Mouse (Mus musculus) urinary bladder, postnatal 36 days (tissue): ENCODE results near the gene Mrpl4.

ENCODE experiments used
- DNase-seq, 2 experiments: peaks; one replicate each; pipeline ENCODE4 v3.0.0; 2022; ENCODE audit warnings: low spot score in 2 of 2, mixed read lengths in 1 of 2

The Mrpl4 gene

DNA sequence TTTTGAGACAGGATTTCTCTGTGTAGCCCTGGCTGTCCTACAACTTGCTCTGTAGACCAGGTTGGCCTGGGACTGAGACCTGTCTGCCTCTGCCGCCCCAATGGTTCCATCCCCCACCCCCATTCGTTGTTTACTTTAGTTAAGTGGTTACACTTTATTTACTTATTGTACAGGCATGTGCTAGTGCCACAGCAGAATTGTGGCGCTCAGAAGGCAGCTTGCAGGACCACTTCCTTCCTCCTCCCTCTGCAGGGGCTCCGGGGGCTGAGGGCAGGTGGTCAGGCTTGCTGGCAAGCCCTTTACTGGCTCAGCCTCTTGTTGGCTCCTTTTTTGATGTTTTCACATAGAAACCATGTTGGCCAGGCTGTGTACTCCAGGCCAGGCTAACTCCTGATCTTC, 14.6 kb downstream of the Mrpl4 start:
- no peak for DNase-seq

DNA sequence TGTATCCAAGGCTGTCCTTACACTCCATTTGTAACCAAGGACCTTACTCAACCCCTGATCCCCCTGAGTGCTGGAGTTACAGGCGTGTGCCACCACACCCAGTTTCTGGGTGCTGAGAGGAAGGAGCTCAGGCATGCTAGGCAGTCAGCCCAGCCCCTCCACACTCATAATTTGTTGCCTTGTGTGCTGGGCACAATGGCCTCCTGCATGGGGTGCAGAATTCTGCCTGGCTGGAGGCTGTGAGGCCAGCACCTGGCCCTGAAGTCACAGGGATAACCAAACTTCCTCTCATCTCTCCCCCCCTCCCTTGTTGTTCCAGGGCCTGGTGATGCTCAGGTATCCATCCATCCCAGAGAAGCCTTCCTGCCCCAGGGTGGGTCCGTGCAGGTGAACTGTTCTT, 16.1 kb downstream of the Mrpl4 start:
- DNase-seq, result no peak

DNA sequence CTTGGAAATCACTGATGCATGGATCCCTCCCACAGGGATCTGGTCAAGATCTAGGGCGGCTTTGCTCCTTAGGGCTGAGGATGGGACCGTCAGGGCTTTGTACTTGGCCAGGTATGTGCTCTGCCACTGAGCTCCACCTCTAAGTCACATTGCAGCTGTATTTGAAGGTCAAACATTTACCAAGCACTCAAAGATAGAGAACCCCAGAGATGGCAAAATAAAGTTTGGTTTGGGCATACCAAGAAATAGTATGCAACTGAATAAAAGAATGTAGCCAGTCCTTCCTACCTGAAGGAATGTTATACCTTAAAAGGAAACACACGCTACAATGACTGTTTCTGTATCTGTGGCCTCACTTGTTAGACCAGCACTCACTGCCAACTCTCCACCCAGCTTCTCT, 18.8 kb downstream of the Mrpl4 start:
- no peak for DNase-seq

DNA sequence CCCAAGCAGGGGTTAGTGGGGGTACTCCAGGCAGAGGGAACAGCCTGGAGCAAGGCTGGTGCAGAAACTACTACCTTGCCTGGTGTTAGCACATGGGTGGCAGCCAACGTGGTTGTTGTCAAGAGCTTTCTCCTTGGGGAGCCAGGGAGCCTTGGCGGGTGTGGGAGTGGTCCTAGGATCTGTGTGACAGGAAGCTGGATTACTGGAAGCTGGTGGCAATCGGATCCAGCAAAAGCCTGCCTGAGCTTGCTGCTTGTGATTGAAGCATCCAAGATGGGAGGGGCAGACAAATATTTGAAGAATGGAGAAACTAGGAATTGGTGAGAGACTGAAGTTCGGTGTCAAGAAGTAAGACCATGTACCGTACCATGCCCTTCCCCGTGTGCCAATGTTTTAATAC, 19.8 kb downstream of the Mrpl4 start:
- DNase-seq, result no peak

DNA sequence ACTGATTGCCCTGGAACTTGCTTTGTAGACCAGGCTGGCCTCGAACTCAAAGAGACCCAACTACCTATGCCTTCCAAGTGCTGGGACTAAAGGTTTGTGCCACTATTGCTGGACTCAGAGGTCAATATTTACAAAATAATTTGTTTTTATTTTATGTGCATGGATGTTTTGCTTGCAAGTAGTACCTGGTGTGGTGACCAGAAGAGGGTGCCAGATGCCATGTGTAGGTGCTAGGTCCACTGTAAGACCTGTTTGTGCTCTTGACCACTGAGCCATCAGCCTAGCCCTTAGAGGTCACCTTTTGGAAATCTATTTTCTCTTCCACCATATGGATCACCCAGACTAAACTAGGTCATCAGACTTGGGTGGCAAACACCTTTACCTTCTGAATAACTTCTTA, 20.2 kb downstream of the Mrpl4 start:
- DNase-seq, result no peak

DNA sequence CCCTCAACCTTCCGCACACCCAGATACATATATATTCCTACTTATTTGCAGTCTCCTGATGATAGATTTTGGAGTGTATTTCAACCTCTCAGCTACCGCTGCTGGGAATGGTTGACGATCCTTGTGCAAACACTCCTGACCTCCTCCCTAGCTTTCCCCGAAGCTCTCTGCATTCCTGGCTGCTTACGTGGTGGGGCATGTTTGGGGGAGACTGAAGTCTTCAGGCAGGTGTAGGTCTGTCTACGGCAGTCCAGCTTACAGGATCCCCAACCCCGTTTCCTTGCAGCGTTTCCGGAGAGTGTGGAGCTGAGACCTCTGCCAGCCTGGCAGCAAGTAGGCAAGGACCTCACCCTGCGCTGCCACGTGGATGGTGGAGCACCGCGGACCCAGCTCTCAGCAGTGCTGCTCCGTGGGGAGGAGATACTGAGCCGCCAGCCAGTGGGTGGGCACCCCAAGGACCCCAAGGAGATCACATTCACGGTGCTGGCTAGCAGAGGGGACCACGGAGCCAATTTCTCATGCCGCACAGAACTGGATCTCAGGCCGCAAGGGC, 22.8 kb downstream of the Mrpl4 start:
- DNase-seq, result no peak

DNA sequence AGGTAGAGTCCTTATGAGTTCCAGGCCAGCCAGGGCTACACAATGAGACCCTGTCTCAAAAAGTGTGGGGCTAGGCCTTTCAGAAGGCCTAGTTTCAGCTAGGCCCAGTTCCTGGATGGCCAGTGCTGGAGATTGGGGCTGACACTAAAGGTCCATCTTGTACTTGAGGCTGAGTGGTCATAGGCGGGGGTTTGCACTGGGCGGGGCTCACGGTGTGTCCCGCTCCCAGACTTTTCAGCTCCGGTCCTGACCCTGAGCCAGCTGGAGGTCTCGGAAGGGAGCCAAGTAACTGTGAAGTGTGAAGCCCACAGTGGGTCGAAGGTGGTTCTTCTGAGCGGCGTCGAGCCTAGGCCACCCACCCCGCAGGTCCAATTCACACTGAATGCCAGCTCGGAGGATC, 24.3 kb downstream of the Mrpl4 start:
- no peak for DNase-seq

DNA sequence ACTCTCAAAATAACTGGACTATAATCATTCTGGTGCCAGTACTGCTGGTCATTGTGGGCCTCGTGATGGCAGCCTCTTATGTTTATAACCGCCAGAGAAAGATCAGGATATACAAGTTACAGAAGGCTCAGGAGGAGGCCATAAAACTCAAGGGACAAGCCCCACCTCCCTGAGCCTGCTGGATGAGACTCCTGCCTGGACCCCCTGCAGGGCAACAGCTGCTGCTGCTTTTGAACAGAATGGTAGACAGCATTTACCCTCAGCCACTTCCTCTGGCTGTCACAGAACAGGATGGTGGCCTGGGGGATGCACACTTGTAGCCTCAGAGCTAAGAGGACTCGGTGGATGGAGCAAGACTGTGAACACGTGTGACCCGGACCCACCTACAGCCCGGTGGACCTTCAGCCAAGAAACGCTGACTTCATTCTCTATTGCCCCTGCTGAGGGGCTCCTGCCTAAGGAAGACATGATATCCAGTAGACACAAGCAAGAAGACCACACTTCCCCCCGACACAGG, 25.3 kb downstream of the Mrpl4 start:
- DNase-seq, result no peak

DNA sequence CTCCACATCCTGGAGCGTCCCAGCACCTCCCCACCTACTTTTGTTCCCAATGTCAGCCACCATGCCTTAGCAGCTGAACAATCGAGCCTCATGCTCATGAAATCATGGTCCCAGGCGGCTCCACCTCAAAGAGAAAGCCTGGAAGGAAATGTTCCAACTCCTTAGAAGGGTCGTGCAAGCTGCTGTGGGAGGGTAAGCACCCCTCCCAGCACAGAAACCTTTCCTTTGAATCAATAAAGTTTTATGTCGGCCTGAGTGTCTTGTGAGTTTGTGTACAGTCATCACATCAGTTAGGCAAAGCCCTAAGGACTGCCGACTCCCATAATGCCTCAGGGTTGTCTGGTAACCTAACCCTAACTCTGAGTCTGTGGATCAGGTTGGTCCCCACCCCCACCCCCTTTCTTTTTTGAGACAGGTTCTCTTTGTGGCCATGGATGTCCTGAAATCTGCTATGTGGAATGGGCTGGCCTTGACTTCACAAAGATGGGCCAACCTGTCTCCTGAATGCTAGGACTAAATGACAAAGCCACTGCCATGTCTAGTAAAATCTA, 26.1 kb downstream of the Mrpl4 start:
- DNase-seq, result no peak

DNA sequence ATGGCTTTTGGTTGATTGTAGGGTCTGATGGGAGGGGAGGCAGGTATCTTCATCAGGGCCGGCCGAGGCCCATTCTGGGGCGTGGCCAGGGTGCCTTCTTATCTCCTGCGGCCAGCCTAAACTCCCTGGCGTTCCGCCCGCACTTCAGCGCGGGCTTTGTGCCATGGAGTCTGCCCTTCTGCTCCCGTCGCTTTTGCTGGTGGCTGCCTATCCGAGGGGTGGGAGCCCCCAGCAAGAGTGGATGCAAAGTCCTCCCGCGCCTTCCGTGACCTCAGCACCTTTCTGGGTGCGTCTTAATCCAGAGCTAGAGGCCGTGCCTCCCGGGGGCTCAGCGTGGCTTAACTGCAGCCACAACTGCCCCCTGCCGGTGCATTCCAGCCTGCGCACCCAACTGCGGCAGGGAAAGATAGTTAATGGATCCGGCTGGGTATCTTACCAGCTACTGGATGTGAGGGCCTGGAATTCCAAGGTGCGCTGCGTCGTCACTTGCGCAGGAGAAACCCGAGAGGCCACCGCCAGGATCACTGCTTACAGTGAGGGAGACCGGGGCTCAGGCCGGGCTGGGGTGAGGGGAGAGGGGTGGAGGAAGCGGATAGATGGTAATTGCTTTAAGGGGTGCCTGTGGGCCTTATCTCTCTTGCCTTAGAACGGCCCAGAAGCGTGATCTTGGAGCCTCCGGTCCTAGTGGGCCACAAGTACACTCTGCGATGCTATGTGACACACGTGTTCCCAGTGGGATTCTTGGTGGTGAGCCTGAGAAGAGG, 26.9 kb downstream of the Mrpl4 start, which contains the start of gene Icam4:
Icam4 (plus strand) TSS at position 83 of the 764 bp plus-strand sequence.
- DNase-seq, result peak; percentile 75 to 85

DNA sequence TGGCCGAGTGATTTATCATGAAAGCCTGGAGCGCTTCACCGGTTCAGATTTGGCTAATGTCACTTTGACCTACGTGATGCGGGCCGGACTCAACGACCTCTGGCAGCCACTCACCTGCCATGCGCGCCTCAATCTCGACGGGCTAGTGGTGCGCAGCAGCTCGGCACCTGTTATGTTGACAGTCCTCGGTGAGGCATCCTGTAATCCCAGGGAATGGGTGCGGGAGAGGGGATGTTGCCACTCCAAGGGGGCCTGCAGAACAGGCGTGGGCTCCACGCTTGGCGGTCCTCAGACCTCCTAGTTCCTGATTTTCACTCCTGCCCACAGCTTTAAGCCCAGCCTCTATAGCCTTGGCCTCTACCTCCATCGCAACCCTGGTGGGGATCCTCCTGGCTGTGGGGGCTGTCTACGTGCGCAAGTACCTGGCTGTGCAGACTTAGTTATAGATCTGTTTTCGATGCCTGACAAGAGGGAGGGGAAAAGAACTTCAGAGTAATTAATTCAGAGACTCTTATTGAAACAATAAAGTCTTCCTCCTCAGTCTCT, 27.6 kb downstream of the Mrpl4 start:
- no peak for DNase-seq

DNA sequence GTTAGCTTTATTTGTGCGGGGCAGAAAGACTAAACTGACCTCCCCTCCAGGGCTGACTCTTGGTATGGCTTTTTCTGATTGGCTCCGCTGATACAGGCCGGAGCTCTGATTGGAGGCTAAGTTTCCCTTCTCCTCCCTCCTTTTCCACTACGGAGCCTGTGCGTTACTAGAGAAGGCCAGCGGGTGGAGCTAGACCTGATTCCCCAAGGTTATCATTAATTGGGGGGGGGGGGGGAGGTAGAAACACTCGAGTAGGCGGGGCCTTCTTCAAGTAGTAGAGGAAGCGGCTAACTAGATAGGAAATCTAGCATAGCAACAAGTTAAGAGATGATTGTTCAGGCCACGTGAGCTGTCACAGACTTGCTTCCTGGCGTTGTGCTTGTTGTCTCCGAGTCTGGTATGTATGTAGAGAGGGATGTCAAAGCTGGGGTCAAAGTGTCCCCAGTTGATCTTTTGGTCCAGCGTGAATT, 28.3 kb downstream of the Mrpl4 start:
- DNase-seq, result peak; percentile 69 to 89

DNA sequence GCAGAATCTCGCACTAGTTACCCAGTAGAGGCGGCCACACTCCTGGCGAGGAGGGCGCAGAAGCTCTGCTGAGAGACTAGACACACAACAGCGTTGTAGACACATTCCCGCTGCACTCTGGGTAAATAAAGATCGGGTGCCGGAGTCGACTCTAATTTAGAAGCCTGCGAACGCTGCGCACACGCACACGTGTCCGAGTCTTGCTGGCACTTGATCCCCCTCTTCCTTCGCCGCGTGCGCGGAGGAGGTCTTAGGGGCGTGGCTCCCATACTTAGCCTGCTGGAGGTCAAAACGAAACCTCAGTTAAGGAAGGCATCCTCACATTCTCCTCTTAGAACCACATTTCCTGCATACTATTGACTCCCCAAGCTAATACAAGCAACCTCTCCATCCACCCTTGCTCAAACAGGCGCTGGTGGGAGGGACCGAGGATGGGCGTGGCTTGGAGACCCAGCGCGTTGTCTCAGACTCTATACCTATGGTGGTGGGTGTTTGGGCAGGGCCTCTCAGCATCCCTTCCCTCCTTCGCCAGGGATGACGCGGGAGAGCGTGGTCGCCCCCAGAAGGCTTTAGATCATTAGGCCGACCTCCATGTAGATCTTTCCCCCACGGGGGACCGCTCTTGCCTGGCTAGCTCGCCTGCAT, 28.8 kb downstream of the Mrpl4 start:
- DNase-seq, result peak in 1 of 2 experiments; percentile 58

DNA sequence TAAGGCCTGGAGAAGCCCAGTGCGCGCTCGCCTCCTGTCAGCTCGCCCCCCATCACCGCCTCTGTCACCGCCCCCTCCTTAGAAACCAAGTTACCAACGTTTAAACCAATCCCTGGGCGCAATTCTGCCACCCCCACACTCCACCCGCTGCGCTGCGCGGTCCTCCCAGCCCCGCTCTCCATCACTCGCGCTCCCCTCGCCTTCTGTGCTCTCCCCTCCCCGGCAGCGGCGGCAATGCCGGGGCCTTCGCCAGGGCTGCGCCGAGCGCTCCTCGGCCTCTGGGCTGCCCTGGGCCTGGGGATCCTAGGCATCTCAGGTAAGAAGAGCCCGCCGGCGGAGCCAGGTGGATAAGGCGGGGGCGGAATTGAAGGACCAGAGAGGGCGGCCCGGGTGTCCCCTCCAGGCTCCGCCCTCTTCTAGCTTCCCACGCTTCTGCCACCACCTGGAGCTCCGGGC, 29.4 kb downstream of the Mrpl4 start, which contains the start of gene Icam5:
Icam5 (plus strand) TSS at position 178 of the 456 bp plus-strand sequence.
- DNase-seq, result no peak

DNA sequence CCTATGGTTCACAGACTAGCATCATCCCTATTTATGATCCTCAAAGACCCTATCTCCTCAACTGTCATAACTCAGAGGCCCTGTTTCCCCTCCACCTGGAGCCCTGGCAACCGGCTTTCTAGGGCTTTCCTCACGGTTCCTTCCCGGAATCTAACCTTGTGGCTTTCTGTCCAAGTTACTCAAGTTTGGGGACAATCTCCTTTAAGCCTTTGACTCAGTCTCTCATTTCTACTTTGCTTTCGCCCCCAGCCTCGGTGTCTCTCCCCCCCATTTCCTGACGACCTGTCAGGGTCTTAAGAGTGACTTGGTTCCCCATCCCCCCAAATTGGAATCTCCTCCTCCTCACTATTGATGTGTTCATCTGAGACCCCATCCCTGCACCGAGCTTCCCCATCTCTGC, 30.0 kb downstream of the Mrpl4 start:
- no peak for DNase-seq

DNA sequence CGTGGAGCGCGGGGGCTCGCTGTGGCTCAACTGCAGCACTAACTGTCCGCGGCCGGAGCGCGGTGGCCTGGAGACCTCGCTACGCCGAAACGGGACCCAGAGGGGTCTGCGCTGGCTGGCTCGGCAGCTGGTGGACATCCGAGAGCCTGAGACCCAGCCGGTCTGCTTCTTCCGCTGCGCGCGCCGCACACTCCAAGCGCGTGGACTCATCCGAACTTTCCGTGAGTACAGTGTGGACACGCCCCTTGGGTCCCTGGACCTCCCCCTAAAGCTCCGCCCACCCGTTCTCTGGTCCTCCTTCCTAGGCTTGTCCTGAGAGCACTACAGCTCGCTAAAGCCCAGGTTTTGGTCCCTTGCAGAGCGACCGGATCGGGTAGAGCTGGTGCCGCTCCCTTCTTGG, 30.6 kb downstream of the Mrpl4 start:
- peak; percentile 89 to 90 for DNase-seq

DNA sequence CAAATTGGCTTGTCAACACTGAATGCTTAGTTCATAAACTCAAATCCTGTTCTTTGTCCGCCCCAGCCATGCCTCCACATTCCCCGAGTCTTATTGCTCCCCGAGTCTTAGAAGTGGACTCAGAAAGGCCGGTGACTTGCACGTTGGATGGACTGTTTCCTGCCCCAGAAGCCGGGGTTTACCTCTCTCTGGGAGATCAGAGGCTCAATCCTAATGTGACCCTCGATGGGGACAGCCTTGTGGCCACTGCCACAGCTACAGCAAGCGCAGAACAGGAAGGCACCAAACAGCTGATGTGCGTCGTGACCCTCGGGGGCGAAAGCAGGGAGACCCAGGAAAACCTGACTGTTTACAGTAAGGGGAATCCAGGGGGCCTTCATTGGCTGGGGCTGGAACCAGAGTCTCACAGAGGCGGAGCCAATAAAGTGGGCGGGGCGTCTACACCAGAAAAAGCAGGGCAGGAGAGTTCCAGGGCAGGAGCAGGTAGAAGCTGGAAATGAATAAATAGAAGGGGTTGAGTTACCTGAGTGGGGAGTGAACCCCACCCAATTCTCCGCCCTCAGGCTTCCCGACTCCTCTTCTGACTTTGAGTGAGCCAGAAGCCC, 32.0 kb downstream of the Mrpl4 start:
- DNase-seq, result no peak

DNA sequence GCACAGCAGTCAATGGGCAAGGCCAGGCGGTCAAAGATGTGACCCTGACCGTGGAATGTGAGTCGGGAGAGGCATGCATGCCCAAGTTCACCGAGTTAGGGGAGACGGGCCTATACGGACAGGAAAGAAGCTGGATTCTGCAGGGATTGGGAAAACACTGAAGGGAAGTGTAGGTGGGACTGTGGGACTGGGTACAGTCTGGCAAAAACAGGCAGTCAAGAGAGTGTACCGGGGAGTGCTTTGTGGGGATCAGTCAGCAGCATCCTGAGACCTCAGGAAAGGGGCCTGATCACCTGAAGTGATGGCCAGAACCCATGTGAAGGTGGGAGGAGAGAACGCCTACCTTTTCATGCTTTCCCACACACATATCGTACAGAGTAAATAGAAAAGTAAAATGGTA, 33.0 kb downstream of the Mrpl4 start:
- no peak for DNase-seq

DNA sequence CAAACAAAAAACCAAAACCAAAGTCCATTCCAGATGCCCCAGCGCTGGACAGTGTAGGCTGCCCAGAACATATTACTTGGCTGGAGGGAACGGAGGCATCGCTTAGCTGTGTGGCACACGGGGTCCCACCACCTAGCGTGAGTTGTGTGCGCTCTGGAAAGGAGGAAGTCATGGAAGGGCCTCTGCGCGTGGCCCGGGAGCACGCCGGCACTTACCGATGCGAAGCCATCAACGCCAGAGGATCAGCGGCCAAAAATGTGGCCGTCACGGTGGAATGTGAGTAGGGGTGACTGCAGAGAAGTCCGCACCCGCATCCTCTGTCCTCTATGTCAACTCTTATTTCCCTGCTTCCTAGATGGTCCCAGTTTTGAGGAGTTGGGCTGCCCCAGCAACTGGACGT, 33.6 kb downstream of the Mrpl4 start:
- no peak for DNase-seq

DNA sequence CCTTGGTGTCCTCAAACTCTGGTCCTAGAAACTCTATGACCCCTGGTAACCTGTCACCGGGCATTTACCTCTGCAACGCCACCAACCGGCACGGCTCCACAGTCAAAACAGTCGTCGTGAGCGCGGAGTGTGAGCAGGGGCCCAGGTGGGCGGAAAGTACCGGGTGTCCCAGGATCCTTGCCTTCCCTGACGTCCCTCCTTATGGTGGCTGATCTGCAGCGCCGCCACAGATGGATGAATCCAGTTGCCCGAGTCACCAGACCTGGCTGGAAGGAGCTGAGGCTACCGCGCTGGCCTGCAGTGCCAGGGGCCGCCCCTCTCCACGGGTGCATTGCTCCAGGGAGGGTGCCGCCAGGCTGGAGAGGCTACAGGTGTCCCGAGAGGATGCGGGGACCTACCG, 34.1 kb downstream of the Mrpl4 start:
- DNase-seq, result no peak

DNA sequence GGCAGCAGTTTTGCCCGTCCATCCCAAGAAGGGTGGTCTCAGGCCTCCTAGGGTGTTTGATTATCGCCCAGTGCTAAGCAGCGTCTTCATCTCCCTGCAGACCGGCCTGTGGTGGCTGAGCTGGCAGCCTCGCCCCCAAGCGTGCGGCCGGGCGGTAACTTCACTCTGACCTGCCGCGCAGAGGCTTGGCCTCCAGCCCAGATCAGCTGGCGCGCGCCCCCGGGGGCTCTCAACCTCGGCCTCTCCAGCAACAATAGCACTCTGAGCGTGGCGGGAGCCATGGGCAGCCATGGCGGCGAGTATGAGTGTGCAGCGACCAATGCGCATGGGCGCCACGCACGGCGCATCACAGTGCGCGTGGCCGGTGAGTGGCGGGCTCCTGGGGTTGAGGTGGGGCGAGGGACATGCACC, 34.9 kb downstream of the Mrpl4 start:
- DNase-seq, result no peak

DNA sequence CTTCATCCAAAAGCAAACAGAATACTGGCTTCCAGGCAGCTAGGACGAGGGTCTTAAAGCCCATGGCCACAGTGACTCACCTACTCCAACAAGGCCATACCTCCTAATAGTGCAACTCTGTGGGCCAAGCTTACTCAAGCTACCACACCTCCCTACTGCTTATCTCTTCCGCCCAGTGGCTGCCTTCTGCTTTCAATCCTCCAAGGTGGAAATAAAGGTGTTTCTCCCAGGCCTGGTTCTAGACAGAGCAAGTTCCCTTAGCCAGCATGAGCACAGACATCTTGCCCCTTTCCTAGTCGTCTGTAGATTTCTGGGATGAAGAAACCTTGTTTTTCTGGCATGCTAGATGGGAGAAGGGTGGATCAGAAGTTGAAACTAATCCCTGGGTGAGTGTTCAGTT, 37.2 kb downstream of the Mrpl4 start:
- DNase-seq, result no peak
